Mouse (Mus musculus): ENCODE measurements at regions not wholly inside any gene's neighbourhood (a gene's known extent, or its start where the extent isn't known, plus 50 kb on each side); places are given as distances from the start of the nearest gene placed in this dataset.

GRCm38 (mm10) chr5:83890619-83891185 lies 526.5 kb downstream of the Epha5 start:
- DNase-seq (ENCODE audit: low read depth): peak; percentile 62

GRCm38 (mm10) chr5:83872052-83872451 lies 517.1 kb upstream of the Tecrl start:
- DNase-seq (ENCODE audit: low read depth): peak; percentile 13
- TF ChIP-seq POLR2A (IDR thresholded peaks at IDR 0.05; ENCODE audit: borderline replicate concordance, extremely low read depth, insufficient read depth, insufficient read length, poor library complexity, severe bottlenecking): no peak

More at GRCm38 (mm10) chr5:83890619-83891185, 526.5 kb downstream of the Epha5 start:
- TF ChIP-seq CTCF (IDR thresholded peaks at IDR 0.05; ENCODE audit: borderline replicate concordance, extremely low read depth, insufficient read depth, insufficient read length): no peak
- TF ChIP-seq POLR2A (IDR thresholded peaks at IDR 0.05; ENCODE audit: borderline replicate concordance, extremely low read depth, insufficient read depth, insufficient read length, poor library complexity, severe bottlenecking): no peak

GRCm38 (mm10) chr5:83868359-83868758 lies 513.4 kb upstream of the Tecrl start:
- peak; percentile 35 for DNase-seq (ENCODE audit: low read depth)
- no peak for TF ChIP-seq CTCF (IDR thresholded peaks at IDR 0.05; ENCODE audit: borderline replicate concordance, extremely low read depth, insufficient read depth, insufficient read length)
- no peak for TF ChIP-seq POLR2A (IDR thresholded peaks at IDR 0.05; ENCODE audit: borderline replicate concordance, extremely low read depth, insufficient read depth, insufficient read length, poor library complexity, severe bottlenecking)

- TF ChIP-seq POLR2A (IDR thresholded peaks at IDR 0.05; ENCODE audit: borderline replicate concordance, extremely low read depth, insufficient read depth, insufficient read length, poor library complexity, severe bottlenecking) (no peak), CTCF (IDR thresholded peaks at IDR 0.05; ENCODE audit: borderline replicate concordance, extremely low read depth, insufficient read depth, insufficient read length) (no peak)
- no peak for DNase-seq (ENCODE audit: low read depth)
Observed at GRCm38 (mm10) chr5:83861674-83862073, 506.7 kb upstream of the Tecrl start.

GRCm38 (mm10) chr5:83852022-83852421 lies 497.0 kb upstream of the Tecrl start:
- no peak for DNase-seq (ENCODE audit: low read depth)
- TF ChIP-seq POLR2A (IDR thresholded peaks at IDR 0.05; ENCODE audit: borderline replicate concordance, extremely low read depth, insufficient read depth, insufficient read length, poor library complexity, severe bottlenecking): no peak
- TF ChIP-seq CTCF (IDR thresholded peaks at IDR 0.05; ENCODE audit: borderline replicate concordance, extremely low read depth, insufficient read depth, insufficient read length): no peak

GRCm38 (mm10) chr5:83826561-83826960 lies 471.6 kb upstream of the Tecrl start:
- DNase-seq (ENCODE audit: low read depth): peak; percentile 41
- TF ChIP-seq POLR2A (IDR thresholded peaks at IDR 0.05; ENCODE audit: borderline replicate concordance, extremely low read depth, insufficient read depth, insufficient read length, poor library complexity, severe bottlenecking) (no peak), CTCF (IDR thresholded peaks at IDR 0.05; ENCODE audit: borderline replicate concordance, extremely low read depth, insufficient read depth, insufficient read length) (no peak)

GRCm38 (mm10) chr5:83824838-83825466 lies 470.0 kb upstream of the Tecrl start:
- no peak for DNase-seq (ENCODE audit: low read depth)
- TF ChIP-seq CTCF (IDR thresholded peaks at IDR 0.05; ENCODE audit: borderline replicate concordance, extremely low read depth, insufficient read depth, insufficient read length): no peak

GRCm38 (mm10) chr5:83811309-83811708 lies 456.3 kb upstream of the Tecrl start:
- DNase-seq (ENCODE audit: low read depth): no peak
- TF ChIP-seq CTCF (IDR thresholded peaks at IDR 0.05; ENCODE audit: borderline replicate concordance, extremely low read depth, insufficient read depth, insufficient read length) (no peak), POLR2A (IDR thresholded peaks at IDR 0.05; ENCODE audit: borderline replicate concordance, extremely low read depth, insufficient read depth, insufficient read length, poor library complexity, severe bottlenecking) (no peak)

GRCm38 (mm10) chr5:83800028-83800427 lies 445.0 kb upstream of the Tecrl start:
- TF ChIP-seq POLR2A (IDR thresholded peaks at IDR 0.05; ENCODE audit: borderline replicate concordance, extremely low read depth, insufficient read depth, insufficient read length, poor library complexity, severe bottlenecking) (no peak), CTCF (IDR thresholded peaks at IDR 0.05; ENCODE audit: borderline replicate concordance, extremely low read depth, insufficient read depth, insufficient read length) (no peak)
- DNase-seq (ENCODE audit: low read depth): peak; percentile 29

- TF ChIP-seq POLR2A (IDR thresholded peaks at IDR 0.05; ENCODE audit: borderline replicate concordance, extremely low read depth, insufficient read depth, insufficient read length, poor library complexity, severe bottlenecking): no peak
- TF ChIP-seq CTCF (IDR thresholded peaks at IDR 0.05; ENCODE audit: borderline replicate concordance, extremely low read depth, insufficient read depth, insufficient read length): peak; percentile 23; the same call in 1 of the 2 replicates
- DNase-seq (ENCODE audit: low read depth): peak; percentile 67
Observed at GRCm38 (mm10) chr5:83780419-83780818, 425.4 kb upstream of the Tecrl start.

GRCm38 (mm10) chr5:83778310-83778972 lies 423.4 kb upstream of the Tecrl start:
- DNase-seq (ENCODE audit: low read depth): peak; percentile 84
- TF ChIP-seq POLR2A (IDR thresholded peaks at IDR 0.05; ENCODE audit: borderline replicate concordance, extremely low read depth, insufficient read depth, insufficient read length, poor library complexity, severe bottlenecking) (no peak), CTCF (IDR thresholded peaks at IDR 0.05; ENCODE audit: borderline replicate concordance, extremely low read depth, insufficient read depth, insufficient read length) (0 out of 2 replicates have a peak, but pooled peaks have one; percentile 28)

GRCm38 (mm10) chr5:83741913-83742312 lies 386.9 kb upstream of the Tecrl start:
- DNase-seq (ENCODE audit: low read depth): no peak
- no peak for TF ChIP-seq CTCF (IDR thresholded peaks at IDR 0.05; ENCODE audit: borderline replicate concordance, extremely low read depth, insufficient read depth, insufficient read length)
- TF ChIP-seq POLR2A (IDR thresholded peaks at IDR 0.05; ENCODE audit: borderline replicate concordance, extremely low read depth, insufficient read depth, insufficient read length, poor library complexity, severe bottlenecking): no peak
